Mouse (Mus musculus) heart, embryonic 16.5 days (tissue): Measurements from ENCODE around the gene Slc38a11. TPM values are rescaled to one million over a fixed set of nuclear protein-coding genes. Genes with fewer than 3 reads are reported as not detected.

Source experiments
- ATAC-seq: fragments of 200-750 bp; cut with Nextera tagmentation; replicated peaks from 2 replicates; pipeline ENCODE4 v1.8.0; 2017; ENCODE audit warnings: moderate number of reproducible peaks; ENCODE audit not compliant: insufficient read depth, low FRiP score; ENCODE audit errors: extremely low read depth
- H3K27ac ChIP-seq: fragments of 300-500 bp; sonication (generic); 2 replicates; pipeline ENCODE4 v1.5.1; 2014; ENCODE audit warnings: mild to moderate bottlenecking, low read length, control low read depth, moderate library complexity
- H3K27me3 ChIP-seq: fragments of 300-500 bp; sonication (generic); 2 replicates; pipeline ENCODE4 v1.6.1; 2014; ENCODE audit warnings: low read length, mixed read lengths; ENCODE audit not compliant: control insufficient read depth, insufficient read depth
- H3K36me3 ChIP-seq: fragments of 300-500 bp; sonication (generic); 2 replicates; pipeline ENCODE4 v1.6.1; 2014; ENCODE audit not compliant: control insufficient read depth, insufficient read depth
- H3K4me1 ChIP-seq: fragments of 300-500 bp; sonication (generic); 2 replicates; pipeline ENCODE4 v1.6.1; 2014; ENCODE audit warnings: low read length, mixed read lengths; ENCODE audit not compliant: control insufficient read depth, insufficient read depth
- H3K4me2 ChIP-seq: fragments of 300-500 bp; sonication (generic); 2 replicates; pipeline ENCODE4 v1.6.1; 2014; ENCODE audit warnings: low read depth, mild to moderate bottlenecking, control low read depth, low read length
- H3K4me3 ChIP-seq: fragments of 300-500 bp; sonication (generic); 2 replicates; pipeline ENCODE4 v1.5.1; 2014; ENCODE audit warnings: mild to moderate bottlenecking, control low read depth, low read length
- H3K9ac ChIP-seq: fragments of 300-500 bp; sonication (generic); 2 replicates; pipeline ENCODE4 v1.6.1; 2014; ENCODE audit warnings: low read length, control low read depth
- H3K9me3 ChIP-seq: fragments of 300-500 bp; sonication (generic); replicated peaks from 2 replicates; pipeline ENCODE4 v1.6.1; 2016; ENCODE audit warnings: low read length; ENCODE audit not compliant: control insufficient read depth
- WGBS: fragments of 180-500 bp; shearing (Covaris S2); extraction: QIAGEN DNeasy Blood & Tissue Kit; methylation state at CpG from one replicate; pipeline ENCODE4 v1.1.7; 2014; 5-methylcytosine and 5-hydroxymethylcytosine counted together
- polyA plus RNA-seq: library from polyadenylated mRNA; unstranded; fragments of >200 nt; fragmentation: Nextera tagmentation; extraction: Ambion mirVana; gene quantifications from 2 replicates; pipeline ENCODE4 v1.2.1, GENCODE M21; 2015

The Slc38a11 gene
- polyA plus RNA-seq, 1 experiment from 2014 or later: 0.25 TPM

- Histone ChIP-seq H3K4me1 (peaks cover 8% of the 10 kb centered on the region), H3K36me3 (no peaks in the 10 kb centered on the region), H3K4me3 (no peak overlapping the region), H3K4me2 (no peak overlapping the region), H3K27me3 (no peaks in the 10 kb centered on the region), H3K9ac (no peak overlapping the region), H3K9me3 (no peaks in the 10 kb centered on the region), H3K27ac (no peak overlapping the region)
- no peak for ATAC-seq
- WGBS: 19% methylated on average over 2 of the region's 2 CpGs
Observed at GRCm38 (mm10) chr2:65296541-65296940, 67.3 kb downstream of the Slc38a11 start.

- H3K4me2 ChIP-seq: no peak overlapping the region
- 0 out of 2 replicates have a peak, but pooled peaks have one; percentile 10 for ATAC-seq
- no peaks in the 10 kb centered on the region for H3K9me3 ChIP-seq
- H3K9ac ChIP-seq: no peak overlapping the region
- no peaks in the 10 kb centered on the region for H3K27me3 ChIP-seq
- H3K27ac ChIP-seq: no peak overlapping the region
- no peaks in the 10 kb centered on the region for H3K36me3 ChIP-seq
- peaks cover 8% of the 10 kb centered on the region for H3K4me1 ChIP-seq
- no peak overlapping the region for H3K4me3 ChIP-seq
- 62% methylated on average over 8 of the region's 8 CpGs for WGBS
Observed at GRCm38 (mm10) chr2:65294092-65294491, 69.7 kb downstream of the Slc38a11 start.

DNA sequence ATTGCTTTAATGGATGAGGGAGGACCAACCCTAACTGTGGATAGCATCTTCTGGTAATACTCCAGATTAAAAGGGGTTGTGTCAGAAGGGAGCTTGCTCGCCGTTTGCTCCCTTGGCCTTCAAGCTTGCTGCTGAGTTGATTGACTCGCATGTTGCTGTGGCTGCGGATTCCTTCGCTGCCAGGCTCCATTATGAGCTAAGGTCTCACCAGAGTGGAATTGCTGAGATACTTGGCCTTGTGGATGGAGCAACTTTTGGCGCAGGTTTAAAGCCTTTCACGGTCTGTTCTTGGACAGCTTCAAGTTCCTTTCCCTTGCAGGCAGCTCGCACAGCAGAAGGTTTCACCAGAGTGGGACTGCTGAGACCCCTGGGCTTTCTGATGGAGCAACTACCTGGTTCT, 70.4 kb downstream of the Slc38a11 start:
- ATAC-seq: no peak
- no peak overlapping the region for H3K9ac ChIP-seq
- no peak overlapping the region for H3K27ac ChIP-seq
- no peak overlapping the region for H3K4me2 ChIP-seq
- H3K4me1 ChIP-seq: peaks cover 8% of the 10 kb centered on the region
- WGBS: 79% methylated on average over 8 of the region's 8 CpGs
- no peaks in the 10 kb centered on the region for H3K27me3 ChIP-seq
- H3K9me3 ChIP-seq: no peaks in the 10 kb centered on the region
- no peak overlapping the region for H3K4me3 ChIP-seq
- no peaks in the 10 kb centered on the region for H3K36me3 ChIP-seq

DNA sequence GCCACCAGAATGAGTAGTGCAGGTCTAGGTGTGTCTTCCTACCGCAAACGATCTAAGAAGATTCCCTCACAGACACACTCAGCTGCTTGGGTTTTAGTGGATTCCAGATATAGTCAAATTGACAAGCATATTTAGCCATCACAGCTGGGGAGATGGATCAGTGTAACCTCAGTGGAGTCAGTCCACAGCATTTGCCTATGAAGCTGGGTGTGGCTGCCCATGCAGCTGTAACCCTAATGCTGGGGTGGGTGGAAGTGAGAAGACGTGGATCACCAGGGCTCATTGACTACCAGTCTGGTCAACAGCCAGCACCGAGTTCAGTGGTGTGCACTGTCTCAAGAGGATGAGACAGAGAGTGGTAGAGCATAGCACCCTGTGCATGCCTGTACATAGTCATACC, 74.1 kb downstream of the Slc38a11 start:
- Histone ChIP-seq H3K4me2 (no peak overlapping the region), H3K4me3 (no peak overlapping the region), H3K9me3 (no peaks in the 10 kb centered on the region), H3K36me3 (no peaks in the 10 kb centered on the region), H3K27me3 (no peaks in the 10 kb centered on the region), H3K4me1 (no peaks in the 10 kb centered on the region), H3K9ac (no peak overlapping the region), H3K27ac (no peak overlapping the region)
- WGBS: 79% methylated on average over 4 of the region's 4 CpGs
- no peak for ATAC-seq

GRCm38 (mm10) chr2:65288696-65289095, 75.1 kb downstream of the Slc38a11 start:
- Histone ChIP-seq H3K4me3 (no peak overlapping the region), H3K4me2 (no peak overlapping the region), H3K9me3 (no peaks in the 10 kb centered on the region), H3K27me3 (no peaks in the 10 kb centered on the region), H3K36me3 (no peaks in the 10 kb centered on the region), H3K4me1 (no peaks in the 10 kb centered on the region), H3K9ac (no peak overlapping the region), H3K27ac (no peak overlapping the region)
- ATAC-seq: no peak
- WGBS: 78% methylated on average over 1 of the region's 1 CpGs

GRCm38 (mm10) chr2:65285380-65285779, 78.5 kb downstream of the Slc38a11 start:
- Histone ChIP-seq H3K4me2 (no peak overlapping the region), H3K4me3 (no peak overlapping the region), H3K9me3 (no peaks in the 10 kb centered on the region), H3K27me3 (no peaks in the 10 kb centered on the region), H3K27ac (no peak overlapping the region), H3K9ac (no peak overlapping the region), H3K4me1 (no peaks in the 10 kb centered on the region), H3K36me3 (no peaks in the 10 kb centered on the region)
- 50% methylated on average over 3 of the region's 3 CpGs for WGBS
- ATAC-seq: no peak

DNA sequence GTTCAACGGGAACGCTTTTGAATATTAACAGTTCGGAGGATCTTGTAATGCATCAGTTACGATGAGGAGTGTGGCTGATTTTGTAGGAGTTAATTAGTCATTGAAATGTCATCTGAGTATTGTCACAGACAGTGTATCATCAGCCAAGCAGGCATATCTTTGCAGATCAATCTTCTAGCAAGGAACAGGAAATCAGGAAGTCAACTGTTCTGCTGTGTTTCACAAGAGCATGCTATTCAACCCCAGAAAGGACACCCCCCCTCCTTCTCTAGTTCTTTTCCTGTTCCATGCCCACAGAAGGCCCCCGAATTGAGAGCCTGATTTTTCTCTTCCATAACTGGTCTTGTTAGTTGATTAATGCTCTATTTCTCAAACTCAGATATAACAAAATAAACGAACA, 80.9 kb downstream of the Slc38a11 start:
- Histone ChIP-seq H3K27ac (no peak overlapping the region), H3K27me3 (no peaks in the 10 kb centered on the region), H3K4me1 (peaks cover 9% of the 10 kb centered on the region), H3K4me2 (no peak overlapping the region), H3K4me3 (no peak overlapping the region), H3K9ac (no peak overlapping the region), H3K36me3 (no peaks in the 10 kb centered on the region), H3K9me3 (no peaks in the 10 kb centered on the region)
- 76% methylated on average over 6 of the region's 6 CpGs for WGBS
- ATAC-seq: no peak

- no peaks in the 10 kb centered on the region for H3K27me3 ChIP-seq
- peaks cover 9% of the 10 kb centered on the region for H3K4me1 ChIP-seq
- H3K9ac ChIP-seq: no peak overlapping the region
- 0 out of 2 replicates have a peak overlapping the region, but pooled peaks have one; percentile 4 for H3K4me2 ChIP-seq
- H3K4me3 ChIP-seq: no peak overlapping the region
- no peaks in the 10 kb centered on the region for H3K9me3 ChIP-seq
- H3K36me3 ChIP-seq: no peaks in the 10 kb centered on the region
- no peak overlapping the region for H3K27ac ChIP-seq
- ATAC-seq: no peak
- 19% methylated on average over 4 of the region's 4 CpGs for WGBS
Observed at GRCm38 (mm10) chr2:65279029-65279690, 84.7 kb downstream of the Slc38a11 start.

DNA sequence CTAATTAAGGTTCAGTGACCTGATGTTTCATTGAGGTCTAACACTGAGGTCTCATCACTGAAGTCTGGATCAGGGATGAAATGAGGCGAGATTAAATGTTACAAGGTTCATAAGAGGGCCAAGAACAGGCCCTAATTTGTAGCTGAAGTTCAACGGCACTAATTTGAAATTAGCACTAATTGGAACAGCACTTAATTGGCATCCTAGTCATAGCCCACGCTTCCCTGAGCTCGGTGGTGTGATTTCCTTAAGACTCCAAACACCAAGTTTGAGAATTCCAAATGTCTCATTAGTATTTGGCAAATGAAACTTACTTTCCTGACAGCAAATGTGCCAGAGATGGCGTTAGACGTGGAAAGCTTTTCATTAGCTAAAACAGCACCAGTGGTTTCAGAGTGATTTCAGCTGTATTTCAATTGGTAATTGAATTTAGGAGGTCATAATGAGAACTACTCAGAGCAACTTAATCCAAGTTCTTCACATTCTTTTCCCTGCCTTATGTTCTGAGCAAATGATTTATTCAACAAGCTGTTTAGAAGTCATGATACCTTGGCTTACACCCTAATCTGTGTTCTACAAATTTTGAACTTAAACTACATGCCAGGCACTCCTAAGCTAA, 88.3 kb downstream of the Slc38a11 start:
- Histone ChIP-seq H3K4me1 (peaks cover 9% of the 10 kb centered on the region), H3K27me3 (no peaks in the 10 kb centered on the region), H3K9ac (no peak overlapping the region), H3K4me3 (no peak overlapping the region), H3K27ac (no peak overlapping the region), H3K36me3 (no peaks in the 10 kb centered on the region), H3K9me3 (no peaks in the 10 kb centered on the region), H3K4me2 (no peak overlapping the region)
- WGBS: 88% methylated on average over 6 of the region's 6 CpGs
- no peak for ATAC-seq
